Mouse (Mus musculus): ENCODE data around the gene Ndufc2.

The Ndufc2 gene

DNA sequence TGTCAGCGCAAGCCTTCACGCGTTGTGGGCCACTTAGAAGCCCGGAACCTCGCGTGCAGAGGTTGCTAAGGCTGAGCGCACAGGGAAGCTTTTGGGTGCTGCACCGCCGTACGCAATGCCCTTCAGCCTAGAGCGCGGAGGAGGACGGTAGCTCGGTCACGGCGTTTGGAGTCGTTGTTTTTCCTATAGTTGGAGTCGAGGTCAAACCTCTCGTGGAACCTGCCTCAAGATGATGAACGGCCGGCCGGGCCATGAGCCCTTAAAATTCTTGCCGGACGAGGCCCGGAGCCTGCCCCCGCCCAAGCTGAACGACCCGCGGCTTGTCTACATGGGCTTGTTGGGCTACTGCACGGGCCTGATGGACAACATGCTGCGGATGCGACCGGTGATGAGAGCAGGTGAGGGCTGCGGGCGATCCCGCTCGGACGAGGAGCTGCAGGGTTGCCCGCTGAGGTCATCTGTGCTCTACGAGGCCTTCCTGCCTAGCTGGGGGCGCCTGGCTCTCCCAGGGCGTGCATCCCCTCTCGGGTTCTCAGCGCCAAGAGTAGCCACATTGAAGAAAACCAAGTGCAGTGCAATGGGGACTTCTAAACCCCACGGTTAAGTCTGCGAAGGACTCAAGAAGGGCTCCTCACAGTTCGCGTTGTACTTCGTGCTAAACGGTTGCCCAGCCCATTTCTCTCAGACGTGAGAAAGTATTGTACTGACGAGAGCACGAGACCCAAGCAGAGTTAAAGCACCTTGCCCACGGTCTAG, at the start of gene Ndufc2:
Gene Ndufc2, plus strand, starts transcription at position 44 of the 756 bp plus-strand sequence.
- DNase-seq (ENCODE audit: low read depth, low spot score): peak; percentile 66

- DNase-seq (ENCODE audit: low read depth, low spot score): no peak
Observed at GRCm38 (mm10) chr7:97350891-97351290, 48.9 kb upstream of the Ndufc2 start.

DNA sequence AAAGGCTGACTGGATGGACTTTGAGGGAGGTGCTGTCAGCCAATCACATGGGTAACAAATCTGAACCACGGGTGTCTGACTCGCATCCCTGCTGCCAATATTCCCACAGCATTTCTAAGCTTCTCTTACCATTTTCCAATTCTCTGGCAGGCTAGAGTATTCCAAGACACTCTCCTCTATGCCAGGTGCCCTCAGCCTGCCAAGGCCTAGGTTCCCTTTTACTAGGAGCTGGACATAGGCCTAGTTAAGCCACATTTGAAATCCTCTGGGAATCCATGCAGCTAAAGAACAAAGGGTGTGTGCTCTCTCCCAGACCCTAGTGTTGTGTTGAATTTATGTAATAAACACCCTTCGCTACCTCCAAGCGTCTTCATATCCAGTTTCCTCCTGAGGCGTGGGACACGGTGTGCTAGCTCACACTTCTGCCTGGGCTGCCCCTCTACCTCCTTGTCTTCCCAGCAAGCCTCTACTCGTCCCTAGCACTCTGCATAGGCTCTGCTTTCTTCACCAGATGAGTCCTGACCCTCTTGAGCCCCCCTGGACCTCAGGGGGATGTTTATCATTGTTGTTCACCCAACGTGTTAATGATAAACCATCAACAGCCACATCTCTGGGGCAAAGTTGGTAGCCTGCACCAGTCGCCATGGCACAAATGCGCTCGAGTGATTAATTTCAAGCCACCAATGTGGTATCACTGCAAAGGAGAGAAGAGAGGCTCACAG, 47.9 kb upstream of the Ndufc2 start:
- DNase-seq (ENCODE audit: low read depth, low spot score): no peak

DNA sequence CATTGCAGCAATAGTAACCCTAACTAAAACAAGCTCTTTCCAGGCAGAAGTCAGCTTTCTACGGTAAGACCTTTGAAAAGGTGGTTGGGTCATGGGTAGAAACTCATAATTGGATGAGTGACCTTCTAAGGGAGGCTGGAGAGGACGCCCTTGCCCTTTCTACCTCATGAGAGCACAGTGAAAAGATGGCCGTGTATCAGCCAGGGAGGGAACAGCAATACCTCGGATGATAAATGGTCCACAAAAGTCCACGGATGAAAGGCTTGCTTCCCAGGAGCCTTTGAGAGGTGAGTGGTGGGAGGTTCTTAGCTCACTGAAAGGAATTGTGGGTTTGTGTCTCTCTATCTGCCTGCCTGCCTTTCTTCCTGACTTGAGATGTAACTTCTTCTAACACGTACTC, 46.4 kb upstream of the Ndufc2 start:
- DNase-seq (ENCODE audit: low read depth, low spot score): no peak

DNA sequence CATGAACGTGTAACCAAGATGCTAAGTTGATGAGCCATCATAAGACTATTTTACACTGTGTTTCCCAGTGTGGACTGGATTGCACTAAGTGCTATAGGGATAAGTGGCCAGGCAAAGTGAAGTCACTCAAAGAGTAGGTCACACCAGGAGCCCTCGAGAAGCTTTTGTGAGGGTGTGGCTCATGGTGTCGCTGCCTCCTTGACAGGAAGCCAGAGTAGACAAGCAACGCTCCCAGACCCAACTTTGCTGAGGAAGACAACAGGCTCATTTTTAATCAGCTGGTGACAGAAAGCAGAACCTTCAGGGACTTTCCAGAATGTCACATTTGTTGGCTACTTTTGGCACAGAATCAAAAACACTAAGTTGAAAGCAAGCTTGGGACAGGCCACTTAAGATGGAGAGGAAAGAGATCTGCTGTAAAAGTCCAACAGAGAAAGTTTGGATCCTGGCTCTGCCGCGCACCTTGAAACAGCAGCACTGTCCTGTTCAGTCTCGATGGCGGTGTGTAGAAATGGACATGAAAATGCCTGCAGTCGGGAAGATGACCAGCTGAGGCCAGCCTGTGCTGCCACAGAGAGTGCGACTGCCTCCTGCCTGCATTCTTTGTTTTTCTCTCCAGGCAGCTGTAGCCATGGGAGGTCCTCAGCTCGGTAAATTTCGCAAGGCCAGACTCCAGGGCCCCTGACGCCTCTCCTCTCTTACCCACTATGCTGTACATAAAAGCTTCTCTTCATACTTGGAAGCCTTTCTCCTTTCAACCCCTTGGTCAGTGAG, 44.5 kb upstream of the Ndufc2 start:
- DNase-seq (ENCODE audit: low read depth, low spot score): no peak

DNA sequence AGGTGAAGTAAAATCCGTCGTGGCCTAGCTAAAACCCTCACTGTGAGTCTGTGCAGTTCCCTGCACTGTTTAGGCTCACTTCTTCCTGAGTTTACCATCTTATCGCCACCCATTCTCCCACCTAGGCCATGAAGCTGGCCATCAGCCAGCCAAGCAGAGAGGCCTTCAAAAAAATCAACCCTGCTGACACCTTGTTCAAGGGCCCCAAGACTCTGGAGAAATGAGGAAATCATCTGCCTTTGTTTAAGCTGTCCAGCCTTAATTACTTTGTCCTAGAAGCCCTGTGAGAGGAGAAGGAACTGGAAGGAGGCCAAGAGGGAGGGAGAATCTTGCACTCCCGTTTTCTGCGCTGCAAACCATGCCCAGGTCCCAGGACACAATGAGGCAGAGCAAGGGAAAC, 43.5 kb upstream of the Ndufc2 start:
- DNase-seq (ENCODE audit: low read depth, low spot score): no peak

GRCm38 (mm10) chr7:97356875-97357276, 42.9 kb upstream of the Ndufc2 start:
- no peak for DNase-seq (ENCODE audit: low read depth, low spot score)

GRCm38 (mm10) chr7:97357840-97358239, 42.0 kb upstream of the Ndufc2 start:
- no peak for DNase-seq (ENCODE audit: low read depth, low spot score)

GRCm38 (mm10) chr7:97358347-97358746, 41.5 kb upstream of the Ndufc2 start:
- DNase-seq (ENCODE audit: low read depth, low spot score): no peak

GRCm38 (mm10) chr7:97360166-97360565, 39.6 kb upstream of the Ndufc2 start:
- DNase-seq (ENCODE audit: low read depth, low spot score): no peak

DNA sequence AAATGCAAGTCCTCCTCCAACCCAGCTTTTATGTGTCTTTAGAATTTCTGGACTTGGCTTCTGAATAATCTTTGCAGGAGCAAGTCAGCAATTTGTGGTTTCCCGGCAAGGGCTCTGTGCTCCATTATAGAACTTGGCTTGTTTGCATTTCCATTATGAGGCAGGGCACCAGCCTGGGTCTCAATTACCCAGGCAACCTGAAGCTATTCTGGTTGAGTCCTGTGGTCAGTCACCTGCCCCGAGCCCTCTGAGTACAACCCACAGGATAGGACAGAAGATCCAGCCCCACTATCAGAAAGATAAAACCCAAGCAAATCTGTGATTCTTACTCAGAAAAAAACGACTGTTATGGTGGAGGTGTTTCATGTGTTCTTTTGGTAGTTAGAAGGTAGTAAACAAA, 38.8 kb upstream of the Ndufc2 start:
- DNase-seq (ENCODE audit: low read depth, low spot score): no peak

GRCm38 (mm10) chr7:97361467-97361866, 38.3 kb upstream of the Ndufc2 start:
- DNase-seq (ENCODE audit: low read depth, low spot score): peak; percentile 20

DNA sequence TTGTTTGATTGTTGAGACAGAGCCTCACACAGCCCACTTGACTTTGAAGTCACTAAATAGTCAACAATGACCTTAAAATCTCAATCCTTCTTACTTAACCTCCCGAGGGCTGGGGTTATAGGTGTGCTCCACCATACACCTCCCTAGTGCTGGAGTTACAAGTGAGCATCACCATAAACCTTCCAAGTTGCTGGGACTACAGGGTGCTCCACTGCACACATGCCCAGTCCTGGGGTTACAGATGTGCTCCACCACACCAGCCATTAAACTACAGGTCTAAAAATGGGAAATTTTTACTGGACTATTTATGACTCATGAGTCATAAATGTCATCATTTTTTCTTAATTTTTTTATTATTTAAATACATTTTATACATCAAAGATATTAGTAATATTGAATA, 33.9 kb upstream of the Ndufc2 start:
- no peak for DNase-seq (ENCODE audit: low read depth, low spot score)

GRCm38 (mm10) chr7:97375101-97375500, 24.7 kb upstream of the Ndufc2 start:
- DNase-seq (ENCODE audit: low read depth, low spot score): no peak

DNA sequence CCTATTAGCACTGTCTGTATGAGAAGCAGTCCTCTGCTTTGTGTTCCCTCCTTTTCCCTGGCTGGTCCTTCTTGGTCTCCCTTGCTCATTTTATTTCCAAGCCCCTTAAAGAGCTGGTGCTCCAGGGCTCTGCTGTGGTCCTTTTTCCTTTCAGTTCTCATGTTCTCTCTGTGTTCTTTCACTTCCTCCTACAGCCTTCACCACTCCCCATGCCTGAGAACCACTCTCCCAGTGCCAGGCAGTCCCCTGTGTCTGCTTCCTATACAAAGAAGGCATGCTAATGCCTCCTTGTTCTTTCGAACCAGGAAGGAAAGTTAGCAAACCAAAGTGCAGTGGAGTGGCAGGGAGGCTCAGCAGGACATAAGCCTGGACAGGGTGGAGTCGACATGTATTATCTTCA, 23.9 kb upstream of the Ndufc2 start:
- no peak for DNase-seq (ENCODE audit: low read depth, low spot score)

GRCm38 (mm10) chr7:97379304-97379703, 20.5 kb upstream of the Ndufc2 start:
- DNase-seq (ENCODE audit: low read depth, low spot score): no peak

GRCm38 (mm10) chr7:97380500-97381123, 19.2 kb upstream of the Ndufc2 start:
- DNase-seq (ENCODE audit: low read depth, low spot score): no peak

- DNase-seq (ENCODE audit: low read depth, low spot score): no peak
Observed at GRCm38 (mm10) chr7:97382661-97383060, 17.1 kb upstream of the Ndufc2 start.

DNA sequence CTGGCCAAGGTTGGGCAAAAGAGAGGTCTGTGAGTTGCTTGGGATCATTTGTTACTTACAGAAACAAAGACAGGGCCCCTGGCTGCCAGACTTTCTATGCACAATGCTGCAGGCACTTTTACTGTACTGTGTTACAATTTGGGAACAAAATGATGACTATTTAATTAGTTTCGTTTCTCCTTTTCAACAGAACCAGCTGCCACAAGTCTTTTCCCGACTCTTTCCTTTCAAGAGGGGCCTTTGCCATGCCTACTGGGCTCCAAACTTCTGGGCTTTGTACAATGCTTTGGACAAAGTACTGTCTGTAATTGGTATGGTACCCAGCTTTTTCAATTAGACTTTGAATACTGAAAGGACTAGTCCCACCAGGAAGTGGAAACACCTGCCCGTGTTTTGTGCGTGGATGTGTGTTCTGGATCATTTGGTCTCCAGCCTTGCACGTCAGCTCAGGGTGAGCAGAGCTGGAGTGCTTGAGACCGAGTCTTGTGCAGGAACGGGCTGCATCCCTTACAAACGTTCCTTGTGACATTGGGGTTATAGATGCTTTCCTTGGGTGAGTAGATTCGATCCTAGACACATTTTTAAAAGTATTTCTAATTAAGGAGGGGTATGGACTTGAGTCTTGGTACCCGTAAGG, 16.2 kb upstream of the Ndufc2 start:
- DNase-seq (ENCODE audit: low read depth, low spot score): no peak

GRCm38 (mm10) chr7:97386106-97386805, 13.5 kb upstream of the Ndufc2 start:
- no peak for DNase-seq (ENCODE audit: low read depth, low spot score)
